Mouse (Mus musculus) heart, embryonic 16.5 days (tissue): ENCODE data around the gene Ager. TPM values are rescaled to one million over a fixed set of nuclear protein-coding genes. Genes with fewer than 3 reads are reported as not detected.

Experiments
- ATAC-seq: fragments of 200-750 bp; cut with Nextera tagmentation; replicated peaks from 2 replicates; pipeline ENCODE4 v1.8.0; 2017; ENCODE audit warnings: moderate number of reproducible peaks; ENCODE audit not compliant: insufficient read depth, low FRiP score; ENCODE audit errors: extremely low read depth
- H3K27ac ChIP-seq: fragments of 300-500 bp; sonication (generic); 2 replicates; pipeline ENCODE4 v1.5.1; 2014; ENCODE audit warnings: mild to moderate bottlenecking, low read length, control low read depth, moderate library complexity
- H3K27me3 ChIP-seq: fragments of 300-500 bp; sonication (generic); 2 replicates; pipeline ENCODE4 v1.6.1; 2014; ENCODE audit warnings: low read length, mixed read lengths; ENCODE audit not compliant: control insufficient read depth, insufficient read depth
- H3K36me3 ChIP-seq: fragments of 300-500 bp; sonication (generic); 2 replicates; pipeline ENCODE4 v1.6.1; 2014; ENCODE audit not compliant: control insufficient read depth, insufficient read depth
- H3K4me1 ChIP-seq: fragments of 300-500 bp; sonication (generic); 2 replicates; pipeline ENCODE4 v1.6.1; 2014; ENCODE audit warnings: low read length, mixed read lengths; ENCODE audit not compliant: control insufficient read depth, insufficient read depth
- H3K4me2 ChIP-seq: fragments of 300-500 bp; sonication (generic); 2 replicates; pipeline ENCODE4 v1.6.1; 2014; ENCODE audit warnings: low read depth, mild to moderate bottlenecking, control low read depth, low read length
- H3K4me3 ChIP-seq: fragments of 300-500 bp; sonication (generic); 2 replicates; pipeline ENCODE4 v1.5.1; 2014; ENCODE audit warnings: mild to moderate bottlenecking, control low read depth, low read length
- H3K9ac ChIP-seq: fragments of 300-500 bp; sonication (generic); 2 replicates; pipeline ENCODE4 v1.6.1; 2014; ENCODE audit warnings: low read length, control low read depth
- H3K9me3 ChIP-seq: fragments of 300-500 bp; sonication (generic); replicated peaks from 2 replicates; pipeline ENCODE4 v1.6.1; 2016; ENCODE audit warnings: low read length; ENCODE audit not compliant: control insufficient read depth
- WGBS: fragments of 180-500 bp; shearing (Covaris S2); extraction: QIAGEN DNeasy Blood & Tissue Kit; methylation state at CpG from one replicate; pipeline ENCODE4 v1.1.7; 2014; 5-methylcytosine and 5-hydroxymethylcytosine counted together
- polyA plus RNA-seq: library from polyadenylated mRNA; unstranded; fragments of >200 nt; fragmentation: Nextera tagmentation; extraction: Ambion mirVana; gene quantifications from 2 replicates; pipeline ENCODE4 v1.2.1, GENCODE M21; 2015

The Ager gene
- polyA plus RNA-seq, 1 experiment from 2014 or later: 4.7 TPM

- peaks cover 47% of the 10 kb centered on the region for H3K4me1 ChIP-seq
- H3K9ac ChIP-seq: peak overlapping the region; percentile 93
- H3K27me3 ChIP-seq: no peaks in the 10 kb centered on the region
- WGBS: 0% methylated on average over 30 of the region's 30 CpGs
- peak; percentile 45 for ATAC-seq
- H3K9me3 ChIP-seq: no peaks in the 10 kb centered on the region
- peaks cover 10% of the 10 kb centered on the region; the same call in 1 of the 2 replicates for H3K36me3 ChIP-seq
- H3K4me2 ChIP-seq: peak overlapping the region; percentile 89
- H3K27ac ChIP-seq: peak overlapping the region; percentile 96
- H3K4me3 ChIP-seq: peak overlapping the region; percentile 83
Observed at GRCm38 (mm10) chr17:34605609-34606008, 7.9 kb downstream of the Ager start.

- WGBS: 13% methylated on average over 32 of the region's 32 CpGs
- H3K36me3 ChIP-seq: peaks cover 11% of the 10 kb centered on the region; the same call in 1 of the 2 replicates
- peak overlapping the region; percentile 83 for H3K4me3 ChIP-seq
- peak overlapping the region; percentile 89 for H3K4me2 ChIP-seq
- peak overlapping the region; percentile 93 for H3K9ac ChIP-seq
- no peak for ATAC-seq
- peak overlapping the region; percentile 96 for H3K27ac ChIP-seq
- peaks cover 47% of the 10 kb centered on the region for H3K4me1 ChIP-seq
- H3K27me3 ChIP-seq: no peaks in the 10 kb centered on the region
- H3K9me3 ChIP-seq: no peaks in the 10 kb centered on the region
Observed at GRCm38 (mm10) chr17:34606186-34607039, 8.8 kb downstream of the Ager start.

- no peak overlapping the region for H3K9ac ChIP-seq
Observed at GRCm38 (mm10) chr17:34607997-34608396, 10.3 kb downstream of the Ager start.

GRCm38 (mm10) chr17:34611050-34611449 lies 13.4 kb downstream of the Ager start:
- H3K36me3 ChIP-seq: peaks cover 24% of the 10 kb centered on the region
- H3K4me2 ChIP-seq: no peak overlapping the region
- H3K9me3 ChIP-seq: no peaks in the 10 kb centered on the region
- ATAC-seq: no peak
- 92% methylated on average over 8 of the region's 8 CpGs for WGBS
- H3K9ac ChIP-seq: no peak overlapping the region
- H3K4me1 ChIP-seq: peaks cover 27% of the 10 kb centered on the region
- H3K27me3 ChIP-seq: no peaks in the 10 kb centered on the region
- no peak overlapping the region for H3K27ac ChIP-seq
- no peak overlapping the region for H3K4me3 ChIP-seq

More at GRCm38 (mm10) chr17:34607997-34608396, 10.3 kb downstream of the Ager start:
- 70% methylated on average over 7 of the region's 7 CpGs for WGBS
- peaks cover 38% of the 10 kb centered on the region for H3K4me1 ChIP-seq
- H3K27ac ChIP-seq: no peak overlapping the region
- H3K36me3 ChIP-seq: peaks cover 20% of the 10 kb centered on the region
- H3K4me3 ChIP-seq: no peak overlapping the region
- no peaks in the 10 kb centered on the region for H3K9me3 ChIP-seq
- no peaks in the 10 kb centered on the region for H3K27me3 ChIP-seq
- ATAC-seq: no peak
- no peak overlapping the region for H3K4me2 ChIP-seq

- H3K36me3 ChIP-seq: peaks cover 24% of the 10 kb centered on the region
- H3K4me2 ChIP-seq: no peak overlapping the region
- H3K9ac ChIP-seq: no peak overlapping the region
- ATAC-seq: no peak
- WGBS: 85% methylated on average over 11 of the region's 11 CpGs
- H3K27me3 ChIP-seq: no peaks in the 10 kb centered on the region
- no peak overlapping the region for H3K4me3 ChIP-seq
- H3K27ac ChIP-seq: no peak overlapping the region
- no peaks in the 10 kb centered on the region for H3K9me3 ChIP-seq
- H3K4me1 ChIP-seq: peaks cover 10% of the 10 kb centered on the region
Observed at GRCm38 (mm10) chr17:34613054-34613645, 15.5 kb downstream of the Ager start.

GRCm38 (mm10) chr17:34613830-34614229 lies 16.2 kb downstream of the Ager start:
- Histone ChIP-seq H3K9me3 (no peaks in the 10 kb centered on the region), H3K27ac (no peak overlapping the region), H3K36me3 (peaks cover 24% of the 10 kb centered on the region), H3K4me1 (peaks cover 4% of the 10 kb centered on the region), H3K27me3 (no peaks in the 10 kb centered on the region), H3K4me3 (no peak overlapping the region), H3K9ac (no peak overlapping the region), H3K4me2 (no peak overlapping the region)
- ATAC-seq: no peak
- WGBS: 88% methylated on average over 10 of the region's 10 CpGs

GRCm38 (mm10) chr17:34615871-34616270 lies 18.2 kb downstream of the Ager start, which contains the start of gene Egfl8:
Egfl8 (minus strand) TSS chr17:34615971.
- no peaks in the 10 kb centered on the region for H3K9me3 ChIP-seq
- H3K4me1 ChIP-seq: no peaks in the 10 kb centered on the region
- H3K36me3 ChIP-seq: peaks cover 27% of the 10 kb centered on the region
- WGBS: 70% methylated on average over 6 of the region's 6 CpGs
- no peak within 1 kb of the TSS for H3K4me2 ChIP-seq
- no peak for ATAC-seq
- H3K27me3 ChIP-seq: no peaks in the 10 kb centered on the region
- no peak within 1 kb of the TSS for H3K4me3 ChIP-seq
- H3K9ac ChIP-seq: no peak within 1 kb of the TSS
- H3K27ac ChIP-seq: no peak within 1 kb of the TSS

GRCm38 (mm10) chr17:34618999-34619398 lies 21.3 kb downstream of the Ager start:
- Histone ChIP-seq H3K36me3 (peaks cover 26% of the 10 kb centered on the region), H3K4me2 (no peak overlapping the region), H3K27me3 (no peaks in the 10 kb centered on the region), H3K27ac (no peak overlapping the region), H3K4me1 (no peaks in the 10 kb centered on the region), H3K9ac (no peak overlapping the region), H3K4me3 (no peak overlapping the region), H3K9me3 (no peaks in the 10 kb centered on the region)
- ATAC-seq: no peak
- WGBS: 21% methylated on average over 6 of the region's 6 CpGs

- Histone ChIP-seq H3K4me2 (no peak overlapping the region), H3K4me3 (no peak overlapping the region), H3K27ac (no peak overlapping the region), H3K9ac (no peak overlapping the region), H3K27me3 (no peaks in the 10 kb centered on the region), H3K36me3 (peaks cover 23% of the 10 kb centered on the region), H3K9me3 (no peaks in the 10 kb centered on the region), H3K4me1 (peaks cover under 1% of the 10 kb centered on the region)
- 87% methylated on average over 8 of the region's 8 CpGs for WGBS
- no peak for ATAC-seq
Observed at GRCm38 (mm10) chr17:34621006-34621405, 23.3 kb downstream of the Ager start.
